Mouse (Mus musculus): Measurements from ENCODE around the gene Cidec.

DNA sequence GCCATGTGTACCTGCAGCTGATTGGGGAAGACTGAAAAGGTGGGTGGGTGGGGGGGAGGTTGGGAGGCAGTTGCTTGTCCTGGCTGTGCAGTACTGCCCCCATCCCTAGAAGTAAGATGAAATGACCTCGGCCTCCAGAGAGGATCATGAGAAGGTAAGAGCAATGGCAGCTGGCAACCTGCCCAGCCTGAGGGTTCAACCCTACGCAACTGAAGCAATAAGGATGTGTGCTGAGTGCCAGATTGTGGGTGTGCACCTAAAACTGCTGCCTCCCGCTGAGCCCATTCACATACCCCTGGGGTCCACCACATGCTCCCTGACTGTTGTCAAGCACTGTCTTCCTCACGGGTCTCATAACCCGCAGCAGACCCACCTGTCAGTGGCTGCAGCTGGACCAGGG, 19.1 kb downstream of the Cidec start:
- TF ChIP-seq CTCF (IDR thresholded peaks at IDR 0.05; ENCODE audit: extremely low read depth, insufficient read depth, low read length): no peak
- no peak for TF ChIP-seq POLR2A (IDR thresholded peaks at IDR 0.05; ENCODE audit: extremely low read depth, insufficient read depth, low read length)
